Mouse (Mus musculus) stomach, postnatal 0 days (tissue): ENCODE measurements at regions not wholly inside any gene's neighbourhood (a gene's known extent, or its start where the extent isn't known, plus 50 kb on each side); places are given as distances from the start of the nearest gene placed in this dataset.

ENCODE experiments used
- ATAC-seq: fragments of 200-750 bp; cut with Nextera tagmentation; 2 replicates; pipeline ENCODE4 v1.8.0; 2017; ENCODE audit not compliant: low FRiP score, low TSS enrichment
- DNase-seq: peaks from one replicate; pipeline ENCODE4 v3.0.0-alpha.2; 2016; ENCODE audit warnings: low spot score
- H3K27ac ChIP-seq: fragments of 300-500 bp; sonication (generic); replicated peaks from 2 replicates; pipeline ENCODE4 v1.5.1; 2014; ENCODE audit warnings: mild to moderate bottlenecking, control low read depth
- H3K27me3 ChIP-seq: fragments of 300-500 bp; sonication (generic); 2 replicates; pipeline ENCODE4 v1.6.1; 2014; ENCODE audit warnings: low read length; ENCODE audit not compliant: control insufficient read depth, insufficient read depth
- H3K36me3 ChIP-seq: fragments of 300-500 bp; sonication (generic); 2 replicates; pipeline ENCODE4 v1.6.1; 2014; ENCODE audit warnings: low read length, mixed read lengths; ENCODE audit not compliant: control insufficient read depth, insufficient read depth
- H3K4me1 ChIP-seq: fragments of 300-500 bp; sonication (generic); replicated peaks from 2 replicates; pipeline ENCODE4 v1.6.1; 2014; ENCODE audit warnings: antibody characterized with exemption; ENCODE audit not compliant: control insufficient read depth, insufficient read depth
- H3K4me2 ChIP-seq: fragments of 300-500 bp; sonication (generic); replicated peaks from 2 replicates; pipeline ENCODE4 v1.6.1; 2014; ENCODE audit warnings: low read depth, mild to moderate bottlenecking, control low read depth, moderate library complexity
- H3K4me3 ChIP-seq: fragments of 300-500 bp; sonication (generic); 2 replicates; pipeline ENCODE4 v1.5.1; 2014; ENCODE audit warnings: low read depth, low read length, control low read depth
- H3K9ac ChIP-seq: fragments of 300-500 bp; sonication (generic); 2 replicates; pipeline ENCODE4 v1.6.1; 2014; ENCODE audit warnings: mild to moderate bottlenecking, low read length, control low read depth, mixed read lengths
- H3K9me3 ChIP-seq: fragments of 300-500 bp; sonication (generic); 2 replicates; pipeline ENCODE4 v1.6.1; 2016; ENCODE audit warnings: low read length; ENCODE audit not compliant: control insufficient read depth
- CTCF ChIP-seq: IDR thresholded peaks from 2 replicates; pipeline ENCODE4 v1.5.1; 2016; ENCODE audit warnings: antibody characterized with exemption, low read depth, mild to moderate bottlenecking, moderate library complexity
- EP300 ChIP-seq: optimal IDR thresholded peaks from 2 replicates; pipeline ENCODE3; 2016; ENCODE audit warnings: antibody characterized with exemption
- WGBS: fragments of 180-500 bp; shearing (Covaris S2); extraction: QIAGEN DNeasy Blood & Tissue Kit; methylation state at CpG from one replicate; pipeline ENCODE4 v1.1.7; 2014; 5-methylcytosine and 5-hydroxymethylcytosine counted together

- Histone ChIP-seq H3K36me3 (no peaks in the 10 kb centered on the region), H3K4me2 (no peak overlapping the region), H3K4me1 (no peaks in the 10 kb centered on the region), H3K27ac (no peak overlapping the region), H3K4me3 (no peak overlapping the region), H3K27me3 (no peaks in the 10 kb centered on the region), H3K9me3 (no peaks in the 10 kb centered on the region), H3K9ac (no peak overlapping the region)
- DNase-seq (no peak), ATAC-seq (no peak)
- WGBS, result 39% methylated on average over 5 of the region's 5 CpGs
- TF ChIP-seq EP300 (no peak), CTCF (no peak)
Measured at GRCm38 (mm10) chr3:131865106-131865505, 220.0 kb upstream of the Dkk2 start.

GRCm38 (mm10) chr3:131867266-131867665 is 217.8 kb upstream of the Dkk2 start:
- Histone ChIP-seq H3K4me1 (no peaks in the 10 kb centered on the region), H3K27me3 (no peaks in the 10 kb centered on the region), H3K9ac (no peak overlapping the region), H3K36me3 (no peaks in the 10 kb centered on the region), H3K4me2 (no peak overlapping the region), H3K4me3 (no peak overlapping the region), H3K9me3 (no peaks in the 10 kb centered on the region), H3K27ac (no peak overlapping the region)
- DNase-seq (no peak), ATAC-seq (no peak)
- TF ChIP-seq CTCF (no peak), EP300 (no peak)
- 44% methylated on average over 3 of the region's 3 CpGs for WGBS

GRCm38 (mm10) chr3:131868219-131868964 is 216.7 kb upstream of the Dkk2 start:
- Histone ChIP-seq H3K27me3 (no peaks in the 10 kb centered on the region), H3K4me3 (no peak overlapping the region), H3K4me2 (no peak overlapping the region), H3K36me3 (no peaks in the 10 kb centered on the region), H3K9me3 (no peaks in the 10 kb centered on the region), H3K4me1 (no peaks in the 10 kb centered on the region), H3K9ac (no peak overlapping the region), H3K27ac (no peak overlapping the region)
- no peak for ATAC-seq
- DNase-seq, result no peak
- TF ChIP-seq CTCF (no peak), EP300 (no peak)
- 74% methylated on average over 11 of the region's 11 CpGs for WGBS

- no peak for ATAC-seq
- no peak for DNase-seq
Measured at GRCm38 (mm10) chr3:131869306-131869705, 215.8 kb upstream of the Dkk2 start.

GRCm38 (mm10) chr3:131882667-131883066 is 202.4 kb upstream of the Dkk2 start:
- no peak for TF ChIP-seq CTCF
- no peak for TF ChIP-seq EP300
- Histone ChIP-seq H3K27me3 (no peaks in the 10 kb centered on the region), H3K4me1 (no peaks in the 10 kb centered on the region)

More at GRCm38 (mm10) chr3:131869306-131869705, 215.8 kb upstream of the Dkk2 start:
- H3K9me3 ChIP-seq, result no peaks in the 10 kb centered on the region
- H3K36me3 ChIP-seq, result no peaks in the 10 kb centered on the region
- no peak overlapping the region for H3K4me3 ChIP-seq
- H3K27me3 ChIP-seq, result no peaks in the 10 kb centered on the region
- H3K4me2 ChIP-seq, result no peak overlapping the region
- no peak overlapping the region for H3K9ac ChIP-seq
- TF ChIP-seq CTCF (no peak), EP300 (no peak)
- 37% methylated on average over 4 of the region's 4 CpGs for WGBS
- no peaks in the 10 kb centered on the region for H3K4me1 ChIP-seq
- H3K27ac ChIP-seq, result no peak overlapping the region

GRCm38 (mm10) chr3:131886470-131886869 is 198.6 kb upstream of the Dkk2 start:
- no peaks in the 10 kb centered on the region for H3K36me3 ChIP-seq
- no peak overlapping the region for H3K27ac ChIP-seq
- ATAC-seq, result no peak
- no peak for TF ChIP-seq EP300
- peak; percentile 67 for TF ChIP-seq CTCF
- H3K9me3 ChIP-seq, result no peaks in the 10 kb centered on the region
- H3K27me3 ChIP-seq, result no peaks in the 10 kb centered on the region
- WGBS, result 89% methylated on average over 5 of the region's 5 CpGs
- H3K4me2 ChIP-seq, result no peak overlapping the region
- no peak overlapping the region for H3K4me3 ChIP-seq
- DNase-seq, result peak; percentile 21
- no peaks in the 10 kb centered on the region for H3K4me1 ChIP-seq
- no peak overlapping the region for H3K9ac ChIP-seq

More at GRCm38 (mm10) chr3:131882667-131883066, 202.4 kb upstream of the Dkk2 start:
- DNase-seq (no peak), ATAC-seq (no peak)
- no peaks in the 10 kb centered on the region for H3K9me3 ChIP-seq
- H3K4me2 ChIP-seq, result no peak overlapping the region
- H3K9ac ChIP-seq, result no peak overlapping the region
- no peaks in the 10 kb centered on the region for H3K36me3 ChIP-seq
- H3K4me3 ChIP-seq, result no peak overlapping the region
- no peak overlapping the region for H3K27ac ChIP-seq
